Mouse (Mus musculus): ENCODE results near the gene Gm28230.
A peak's percentile ranks its signal among the peaks of the same experiment; 100 is the strongest.

Gm28230 gene

GRCm38 (mm10) chr2:74691022-74691951, 35.2 kb upstream of the Gm28230 start, which contains the start of gene Hoxd10:
TSS of gene Hoxd10 (plus strand) at chr2:74691924.
- DNase-seq (ENCODE audit: low spot score), result no peak

GRCm38 (mm10) chr2:74691995-74692807, 34.3 kb upstream of the Gm28230 start:
- no peak for DNase-seq (ENCODE audit: low spot score)

- DNase-seq (ENCODE audit: low spot score), result no peak
Observed at GRCm38 (mm10) chr2:74692808-74693431, 33.6 kb upstream of the Gm28230 start.

- DNase-seq (ENCODE audit: low spot score), result no peak
Observed at GRCm38 (mm10) chr2:74693432-74693827, 33.1 kb upstream of the Gm28230 start.

- no peak for DNase-seq (ENCODE audit: low spot score)
Observed at GRCm38 (mm10) chr2:74694066-74694465, 32.5 kb upstream of the Gm28230 start.

- DNase-seq (ENCODE audit: low spot score), result no peak
Observed at GRCm38 (mm10) chr2:74695383-74695782, 31.1 kb upstream of the Gm28230 start.

- DNase-seq (ENCODE audit: low spot score), result no peak
Observed at GRCm38 (mm10) chr2:74695813-74696430, 30.6 kb upstream of the Gm28230 start.

GRCm38 (mm10) chr2:74696442-74697335, 29.8 kb upstream of the Gm28230 start:
- DNase-seq (ENCODE audit: low spot score), result no peak

GRCm38 (mm10) chr2:74697567-74698121, 28.9 kb upstream of the Gm28230 start, which contains the start of gene Hoxd9:
TSS of gene Hoxd9 (plus strand) at chr2:74697727.
- no peak for DNase-seq (ENCODE audit: low spot score)

GRCm38 (mm10) chr2:74698201-74699052, 28.1 kb upstream of the Gm28230 start:
- DNase-seq (ENCODE audit: low spot score), result no peak

GRCm38 (mm10) chr2:74699053-74699430, 27.5 kb upstream of the Gm28230 start:
- no peak for DNase-seq (ENCODE audit: low spot score)

- no peak for DNase-seq (ENCODE audit: low spot score)
Observed at GRCm38 (mm10) chr2:74699664-74700545, 26.6 kb upstream of the Gm28230 start.

- no peak for DNase-seq (ENCODE audit: low spot score)
Observed at GRCm38 (mm10) chr2:74700546-74701112, 25.9 kb upstream of the Gm28230 start.

GRCm38 (mm10) chr2:74701949-74702819, 24.3 kb upstream of the Gm28230 start:
- DNase-seq (ENCODE audit: low spot score), result peak; percentile 29

- no peak for DNase-seq (ENCODE audit: low spot score)
Observed at GRCm38 (mm10) chr2:74702820-74703219, 23.7 kb upstream of the Gm28230 start.

- DNase-seq (ENCODE audit: low spot score), result no peak
Observed at GRCm38 (mm10) chr2:74703317-74703716, 23.2 kb upstream of the Gm28230 start.

- no peak for DNase-seq (ENCODE audit: low spot score)
Observed at GRCm38 (mm10) chr2:74703720-74704392, 22.7 kb upstream of the Gm28230 start.

Measured in layer of hippocampus, adult 9-10 months (tissue).